Mouse (Mus musculus): ENCODE results near the gene Oxld1.
"Not testable (repeated sequence)": the region's sequence is repeated elsewhere in the genome, so short reads cannot be mapped to it uniquely, and the experiment has no call there.

The Oxld1 gene

GRCm38 (mm10) chr11:120422651-120423568 lies 35.0 kb downstream of the Oxld1 start:
- DNase-seq: no peak

GRCm38 (mm10) chr11:120418592-120418991 lies 39.3 kb downstream of the Oxld1 start:
- DNase-seq: no peak

- no peak for DNase-seq
Measured at GRCm38 (mm10) chr11:120417852-120418251, 40.0 kb downstream of the Oxld1 start.

GRCm38 (mm10) chr11:120413621-120414020 lies 44.2 kb downstream of the Oxld1 start:
- DNase-seq: not testable (repeated sequence)

All from kidney, adult 11 months (tissue).